Mouse (Mus musculus): ENCODE measurements around the gene Arhgef39. TPM values are rescaled to one million over a fixed set of nuclear protein-coding genes. Genes with fewer than 3 reads are reported as not detected.
A peak's percentile ranks its signal among the peaks of the same experiment; 100 is the strongest.

Arhgef39 gene
- polyA plus RNA-seq, 1 experiment from 2014 or later, result 47.2 TPM

GRCm38 (mm10) chr4:43519551-43519950, 20.1 kb upstream of the Arhgef39 start:
- DNase-seq (ENCODE audit: low spot score), result peak; percentile 32
- Histone ChIP-seq H3K4me1 (replicated peaks) (peaks cover 63% of the 10 kb centered on the region), H3K27me3 (ENCODE audit: insufficient read depth, poor library complexity, severe bottlenecking) (peaks cover 69% of the 10 kb centered on the region), H3K36me3 (no peaks in the 10 kb centered on the region), H3K4me3 (peak overlapping the region; percentile 35), H3K9me3 (no peaks in the 10 kb centered on the region), H3K27ac (peak overlapping the region; percentile 40; the same call in 1 of the 2 replicates)
- WGBS, result 12% methylated on average over 10 of the region's 10 CpGs

- H3K27me3 ChIP-seq (ENCODE audit: insufficient read depth, poor library complexity, severe bottlenecking), result peaks cover 38% of the 10 kb centered on the region
- no peak overlapping the region for H3K4me3 ChIP-seq
- H3K27ac ChIP-seq, result no peak overlapping the region
- H3K36me3 ChIP-seq, result no peaks in the 10 kb centered on the region
- no peak for DNase-seq (ENCODE audit: low spot score)
- 74% methylated on average over 11 of the region's 11 CpGs for WGBS
- H3K9me3 ChIP-seq, result no peaks in the 10 kb centered on the region
- peaks cover 28% of the 10 kb centered on the region for H3K4me1 ChIP-seq (replicated peaks)
These were observed 16.5 kb upstream of the Arhgef39 start for GRCm38 (mm10) chr4:43515764-43516708.

- H3K27me3 ChIP-seq (ENCODE audit: insufficient read depth, poor library complexity, severe bottlenecking), result peaks cover 37% of the 10 kb centered on the region
- H3K4me3 ChIP-seq, result no peak overlapping the region
- H3K27ac ChIP-seq, result no peak overlapping the region
- H3K9me3 ChIP-seq, result no peaks in the 10 kb centered on the region
- no peaks in the 10 kb centered on the region for H3K36me3 ChIP-seq
- 82% methylated on average over 4 of the region's 4 CpGs for WGBS
- no peak for DNase-seq (ENCODE audit: low spot score)
- H3K4me1 ChIP-seq (replicated peaks), result peaks cover 16% of the 10 kb centered on the region
These were observed 14.3 kb upstream of the Arhgef39 start for GRCm38 (mm10) chr4:43513791-43514190.

GRCm38 (mm10) chr4:43513300-43513699, 13.8 kb upstream of the Arhgef39 start:
- H3K27me3 ChIP-seq (ENCODE audit: insufficient read depth, poor library complexity, severe bottlenecking), result peaks cover 37% of the 10 kb centered on the region
- WGBS, result 89% methylated on average over 4 of the region's 4 CpGs
- DNase-seq (ENCODE audit: low spot score), result no peak
- no peaks in the 10 kb centered on the region for H3K9me3 ChIP-seq
- no peak overlapping the region for H3K27ac ChIP-seq
- H3K4me3 ChIP-seq, result no peak overlapping the region
- H3K4me1 ChIP-seq (replicated peaks), result peaks cover 16% of the 10 kb centered on the region
- no peaks in the 10 kb centered on the region for H3K36me3 ChIP-seq

GRCm38 (mm10) chr4:43512653-43513052, 13.2 kb upstream of the Arhgef39 start:
- DNase-seq (ENCODE audit: low spot score), result no peak
- Histone ChIP-seq H3K9me3 (no peaks in the 10 kb centered on the region), H3K36me3 (no peaks in the 10 kb centered on the region), H3K27ac (no peak overlapping the region), H3K27me3 (ENCODE audit: insufficient read depth, poor library complexity, severe bottlenecking) (peaks cover 38% of the 10 kb centered on the region), H3K4me1 (replicated peaks) (peaks cover 22% of the 10 kb centered on the region), H3K4me3 (no peak overlapping the region)
- WGBS, result 60% methylated on average over 7 of the region's 7 CpGs

- 79% methylated on average over 19 of the region's 19 CpGs for WGBS
- peaks cover 26% of the 10 kb centered on the region for H3K4me1 ChIP-seq (replicated peaks)
- peaks cover 45% of the 10 kb centered on the region for H3K27me3 ChIP-seq (ENCODE audit: insufficient read depth, poor library complexity, severe bottlenecking)
- no peak overlapping the region for H3K27ac ChIP-seq
- no peaks in the 10 kb centered on the region for H3K9me3 ChIP-seq
- H3K4me3 ChIP-seq, result no peak overlapping the region
- no peak for DNase-seq (ENCODE audit: low spot score)
- no peaks in the 10 kb centered on the region for H3K36me3 ChIP-seq
These were observed 12.4 kb upstream of the Arhgef39 start for GRCm38 (mm10) chr4:43511675-43512454.

GRCm38 (mm10) chr4:43509109-43509508, 9.6 kb upstream of the Arhgef39 start:
- H3K9me3 ChIP-seq, result no peaks in the 10 kb centered on the region
- WGBS, result 29% methylated on average over 9 of the region's 9 CpGs

GRCm38 (mm10) chr4:43508666-43508997, 9.1 kb upstream of the Arhgef39 start:
- Histone ChIP-seq H3K27me3 (ENCODE audit: insufficient read depth, poor library complexity, severe bottlenecking) (peaks cover 51% of the 10 kb centered on the region), H3K4me3 (peak overlapping the region; percentile 53), H3K4me1 (replicated peaks) (peaks cover 28% of the 10 kb centered on the region), H3K27ac (peak overlapping the region; percentile 76), H3K36me3 (no peaks in the 10 kb centered on the region), H3K9me3 (no peaks in the 10 kb centered on the region)
- peak; percentile 57 for DNase-seq (ENCODE audit: low spot score)
- 11% methylated on average over 13 of the region's 13 CpGs for WGBS

More at GRCm38 (mm10) chr4:43509109-43509508, 9.6 kb upstream of the Arhgef39 start:
- Histone ChIP-seq H3K27ac (peak overlapping the region; percentile 76), H3K27me3 (ENCODE audit: insufficient read depth, poor library complexity, severe bottlenecking) (peaks cover 51% of the 10 kb centered on the region), H3K36me3 (no peaks in the 10 kb centered on the region), H3K4me3 (peak overlapping the region; percentile 53), H3K4me1 (replicated peaks) (peaks cover 28% of the 10 kb centered on the region)
- DNase-seq (ENCODE audit: low spot score), result peak; percentile 15

- WGBS, result 9% methylated on average over 22 of the region's 22 CpGs
- no peak for DNase-seq (ENCODE audit: low spot score)
- Histone ChIP-seq H3K4me3 (peak overlapping the region; percentile 53), H3K36me3 (no peaks in the 10 kb centered on the region), H3K4me1 (replicated peaks) (peaks cover 28% of the 10 kb centered on the region), H3K9me3 (no peaks in the 10 kb centered on the region), H3K27ac (peak overlapping the region; percentile 76), H3K27me3 (ENCODE audit: insufficient read depth, poor library complexity, severe bottlenecking) (peaks cover 55% of the 10 kb centered on the region)
These were observed 8.6 kb upstream of the Arhgef39 start for GRCm38 (mm10) chr4:43507938-43508665.

- H3K9me3 ChIP-seq, result no peaks in the 10 kb centered on the region
- H3K27me3 ChIP-seq (ENCODE audit: insufficient read depth, poor library complexity, severe bottlenecking), result peaks cover 59% of the 10 kb centered on the region
- 50% methylated on average over 9 of the region's 9 CpGs for WGBS
- H3K36me3 ChIP-seq, result no peaks in the 10 kb centered on the region
- H3K4me1 ChIP-seq (replicated peaks), result peaks cover 28% of the 10 kb centered on the region
- no peak for DNase-seq (ENCODE audit: low spot score)
- H3K27ac ChIP-seq, result no peak within 1 kb of the TSS
- H3K4me3 ChIP-seq, result 0 out of 2 replicates have a peak within 1 kb of the TSS, but pooled peaks have one; percentile 53
These were observed 7.2 kb upstream of the Arhgef39 start, which contains the start of gene Car9 for GRCm38 (mm10) chr4:43506536-43507185. Gene Car9 (plus strand): TSS chr4:43506966.

- Histone ChIP-seq H3K4me3 (no peak overlapping the region), H3K27ac (no peak overlapping the region), H3K27me3 (ENCODE audit: insufficient read depth, poor library complexity, severe bottlenecking) (peaks cover 65% of the 10 kb centered on the region), H3K36me3 (no peaks in the 10 kb centered on the region), H3K4me1 (replicated peaks) (peaks cover 28% of the 10 kb centered on the region), H3K9me3 (no peaks in the 10 kb centered on the region)
- WGBS, result 76% methylated on average over 8 of the region's 8 CpGs
- no peak for DNase-seq (ENCODE audit: low spot score)
These were observed 6.6 kb upstream of the Arhgef39 start for GRCm38 (mm10) chr4:43506074-43506473.

- Histone ChIP-seq H3K36me3 (no peaks in the 10 kb centered on the region), H3K9me3 (no peaks in the 10 kb centered on the region), H3K27ac (no peak overlapping the region), H3K4me3 (no peak overlapping the region), H3K27me3 (ENCODE audit: insufficient read depth, poor library complexity, severe bottlenecking) (peaks cover 71% of the 10 kb centered on the region), H3K4me1 (replicated peaks) (peaks cover 32% of the 10 kb centered on the region)
- DNase-seq (ENCODE audit: low spot score), result no peak
- WGBS, result 84% methylated on average over 4 of the region's 4 CpGs
These were observed 4.8 kb upstream of the Arhgef39 start for GRCm38 (mm10) chr4:43504269-43504668.

Measured in hindbrain, embryonic 10.5 days (tissue).